Mouse (Mus musculus): ENCODE data around the gene Trip11. TPM values are rescaled to one million over a fixed set of nuclear protein-coding genes. Genes with fewer than 3 reads are reported as not detected.

Gene Trip11
- total and polyA plus RNA-seq, 2 experiments from 2014 or later, result 24.8 to 26.3 TPM

DNA sequence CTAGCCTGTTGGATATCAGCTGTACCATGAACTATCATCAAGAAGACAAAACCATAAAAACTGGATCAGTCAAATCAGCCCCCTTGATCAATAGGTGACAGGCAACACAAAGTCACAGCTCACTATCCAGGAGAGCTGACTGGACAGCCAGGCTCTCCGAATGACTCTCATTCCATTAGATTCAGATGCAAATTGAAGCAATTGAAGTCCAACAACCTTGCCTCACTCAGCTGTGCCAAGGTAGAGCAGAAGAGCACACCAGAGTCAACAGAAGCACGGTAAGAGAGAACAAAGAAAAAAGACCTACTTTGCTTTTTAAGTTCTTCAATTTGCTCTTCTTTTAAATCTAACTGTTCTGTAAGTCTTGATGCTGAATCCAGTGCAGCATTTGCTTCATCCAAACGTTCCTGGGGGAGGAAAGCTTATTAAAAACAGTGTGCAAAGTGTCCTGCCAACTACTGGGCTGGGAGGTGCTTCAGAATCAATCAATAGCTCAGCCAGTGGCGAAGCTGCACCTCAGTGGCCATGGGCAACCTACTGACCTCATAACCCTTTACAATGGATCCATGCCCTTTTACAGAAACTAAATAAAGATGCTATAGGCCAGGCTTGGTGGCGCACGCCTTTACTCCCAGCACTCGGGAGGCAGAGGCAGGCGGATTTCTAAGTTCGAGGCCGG is 50.6 kb downstream of the Trip11 start:
- TF ChIP-seq CTCF (IDR thresholded peaks at IDR 0.05), result no peak
- no peak overlapping the region for H3K9ac ChIP-seq (replicated peaks; ENCODE audit: low read length, poor library complexity, severe bottlenecking)
- no peak overlapping the region for H3K4me2 ChIP-seq (ENCODE audit: low read depth, low read length, poor library complexity, severe bottlenecking)
- H3K36me3 ChIP-seq (ENCODE audit: insufficient read depth, low read length), result peaks cover 9% of the 10 kb centered on the region
- WGBS, result 87% methylated on average over 10 of the region's 10 CpGs
- no peaks in the 10 kb centered on the region for H3K4me1 ChIP-seq (ENCODE audit: insufficient read depth, low read length)
- no peaks in the 10 kb centered on the region for H3K27me3 ChIP-seq (ENCODE audit: insufficient read depth, low read length)
- no peak overlapping the region for H3K4me3 ChIP-seq (ENCODE audit: low read depth, low read length)
- ATAC-seq (ENCODE audit: low FRiP score) (no peak), DNase-seq (ENCODE audit: low spot score) (no peak)
- no peak overlapping the region for H3K27ac ChIP-seq (ENCODE audit: low read depth, low read length)
- H3K9me3 ChIP-seq (ENCODE audit: low read length), result no peaks in the 10 kb centered on the region

- H3K4me3 ChIP-seq (ENCODE audit: low read depth, low read length), result no peak overlapping the region
- H3K9ac ChIP-seq (replicated peaks; ENCODE audit: low read length, poor library complexity, severe bottlenecking), result no peak overlapping the region
- ATAC-seq (ENCODE audit: low FRiP score) (no peak), DNase-seq (ENCODE audit: low spot score) (no peak)
- H3K27me3 ChIP-seq (ENCODE audit: insufficient read depth, low read length), result no peaks in the 10 kb centered on the region
- TF ChIP-seq CTCF (IDR thresholded peaks at IDR 0.05), result no peak
- WGBS, result 93% methylated on average over 1 of the region's 1 CpGs
- H3K4me1 ChIP-seq (ENCODE audit: insufficient read depth, low read length), result no peaks in the 10 kb centered on the region
- H3K4me2 ChIP-seq (ENCODE audit: low read depth, low read length, poor library complexity, severe bottlenecking), result no peak overlapping the region
- H3K27ac ChIP-seq (ENCODE audit: low read depth, low read length), result no peak overlapping the region
- no peaks in the 10 kb centered on the region for H3K9me3 ChIP-seq (ENCODE audit: low read length)
- peaks cover 9% of the 10 kb centered on the region for H3K36me3 ChIP-seq (ENCODE audit: insufficient read depth, low read length)
Observed at GRCm38 (mm10) chr12:101860256-101860655, 52.8 kb downstream of the Trip11 start.

- TF ChIP-seq CTCF (IDR thresholded peaks at IDR 0.05), result no peak
- Histone ChIP-seq H3K36me3 (ENCODE audit: insufficient read depth, low read length) (peaks cover 12% of the 10 kb centered on the region), H3K4me3 (ENCODE audit: low read depth, low read length) (no peak overlapping the region), H3K4me2 (ENCODE audit: low read depth, low read length, poor library complexity, severe bottlenecking) (no peak overlapping the region), H3K4me1 (ENCODE audit: insufficient read depth, low read length) (no peaks in the 10 kb centered on the region), H3K27me3 (ENCODE audit: insufficient read depth, low read length) (no peaks in the 10 kb centered on the region), H3K9ac (replicated peaks; ENCODE audit: low read length, poor library complexity, severe bottlenecking) (no peak overlapping the region), H3K9me3 (ENCODE audit: low read length) (no peaks in the 10 kb centered on the region), H3K27ac (ENCODE audit: low read depth, low read length) (no peak overlapping the region)
- DNase-seq (ENCODE audit: low spot score), result no peak
- no peak for ATAC-seq (ENCODE audit: low FRiP score)
- WGBS, result 96% methylated on average over 5 of the region's 5 CpGs
Observed at GRCm38 (mm10) chr12:101858011-101858410, 55.1 kb downstream of the Trip11 start.

DNA sequence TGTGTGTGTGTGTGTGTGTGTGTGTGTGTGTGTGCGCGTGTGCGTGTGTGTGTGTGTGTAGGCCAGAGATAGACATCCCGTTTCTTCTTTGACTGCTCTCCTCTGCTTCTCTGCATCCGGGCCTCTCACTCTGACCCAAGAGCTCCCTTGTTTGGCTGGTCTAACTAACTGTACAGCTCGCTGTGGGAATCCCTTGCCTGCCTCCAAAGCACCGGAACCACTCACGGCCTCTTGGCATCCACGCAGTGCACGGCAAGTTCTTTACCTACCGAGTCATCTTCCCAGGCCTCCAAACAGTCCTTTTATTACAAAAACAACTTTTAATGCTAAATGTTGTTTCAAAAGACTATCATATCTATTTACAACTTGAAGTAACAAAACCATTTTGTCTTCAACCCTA is 58.7 kb downstream of the Trip11 start:
- WGBS, result 96% methylated on average over 11 of the region's 11 CpGs
- ATAC-seq (ENCODE audit: low FRiP score), result no peak
- H3K9ac ChIP-seq (replicated peaks; ENCODE audit: low read length, poor library complexity, severe bottlenecking), result no peak overlapping the region
- H3K4me2 ChIP-seq (ENCODE audit: low read depth, low read length, poor library complexity, severe bottlenecking), result no peak overlapping the region
- no peak for TF ChIP-seq CTCF (IDR thresholded peaks at IDR 0.05)
- no peak overlapping the region for H3K27ac ChIP-seq (ENCODE audit: low read depth, low read length)
- no peaks in the 10 kb centered on the region for H3K4me1 ChIP-seq (ENCODE audit: insufficient read depth, low read length)
- no peaks in the 10 kb centered on the region for H3K9me3 ChIP-seq (ENCODE audit: low read length)
- H3K27me3 ChIP-seq (ENCODE audit: insufficient read depth, low read length), result no peaks in the 10 kb centered on the region
- H3K36me3 ChIP-seq (ENCODE audit: insufficient read depth, low read length), result 0 out of 2 replicates have a peak, but pooled peaks cover 3% of the 10 kb centered on the region
- H3K4me3 ChIP-seq (ENCODE audit: low read depth, low read length), result no peak overlapping the region
- no peak for DNase-seq (ENCODE audit: low spot score)

GRCm38 (mm10) chr12:101851846-101852564 is 61.1 kb downstream of the Trip11 start:
- 92% methylated on average over 7 of the region's 7 CpGs for WGBS
- no peak for ATAC-seq (ENCODE audit: low FRiP score)
- no peak for DNase-seq (ENCODE audit: low spot score)
- Histone ChIP-seq H3K9me3 (ENCODE audit: low read length) (no peaks in the 10 kb centered on the region), H3K36me3 (ENCODE audit: insufficient read depth, low read length) (0 out of 2 replicates have a peak, but pooled peaks cover 3% of the 10 kb centered on the region), H3K4me2 (ENCODE audit: low read depth, low read length, poor library complexity, severe bottlenecking) (no peak overlapping the region), H3K4me3 (ENCODE audit: low read depth, low read length) (no peak overlapping the region), H3K27ac (ENCODE audit: low read depth, low read length) (no peak overlapping the region), H3K4me1 (ENCODE audit: insufficient read depth, low read length) (no peaks in the 10 kb centered on the region), H3K27me3 (ENCODE audit: insufficient read depth, low read length) (no peaks in the 10 kb centered on the region), H3K9ac (replicated peaks; ENCODE audit: low read length, poor library complexity, severe bottlenecking) (no peak overlapping the region)
- no peak for TF ChIP-seq CTCF (IDR thresholded peaks at IDR 0.05)

- ATAC-seq (ENCODE audit: low FRiP score), result no peak
- Histone ChIP-seq H3K4me3 (ENCODE audit: low read depth, low read length) (no peak overlapping the region), H3K9me3 (ENCODE audit: low read length) (no peaks in the 10 kb centered on the region), H3K36me3 (ENCODE audit: insufficient read depth, low read length) (peaks cover 9% of the 10 kb centered on the region; the same call in 1 of the 2 replicates), H3K4me2 (ENCODE audit: low read depth, low read length, poor library complexity, severe bottlenecking) (no peak overlapping the region), H3K27ac (ENCODE audit: low read depth, low read length) (no peak overlapping the region), H3K9ac (replicated peaks; ENCODE audit: low read length, poor library complexity, severe bottlenecking) (no peak overlapping the region), H3K27me3 (ENCODE audit: insufficient read depth, low read length) (no peaks in the 10 kb centered on the region), H3K4me1 (ENCODE audit: insufficient read depth, low read length) (no peaks in the 10 kb centered on the region)
- 85% methylated on average over 9 of the region's 9 CpGs for WGBS
- DNase-seq (ENCODE audit: low spot score), result no peak
- no peak for TF ChIP-seq CTCF (IDR thresholded peaks at IDR 0.05)
Observed at GRCm38 (mm10) chr12:101851314-101851713, 61.8 kb downstream of the Trip11 start.

Measured in midbrain, postnatal 0 days (tissue).